ENCODE assay signal across 11 mouse cellular contexts in genomic region chr15:94379425-94379824, GRCm38 (mm10).
A peak's percentile ranks its signal among the peaks of the same experiment; 100 is the strongest.
DNase-seq lines count a peak whose midpoint lies in the region; TF ChIP-seq lines count a peak whose summit lies in the region.
"Had no signal": no experiment of that assay in that cellular context is flagged by ENCODE, and none has a peak within 500 bp of the region (broad histone marks: within the 10 kb centered on the region; RNA-seq: fewer than 3 reads in every experiment).

No protein-coding gene starts in this region.

- no peaks in the 10 kb centered on the region for H3K36me3 ChIP-seq in heart, adult 2 months (ENCODE audit: control insufficient read depth, insufficient read depth, low read length)
- H3K36me3 ChIP-seq: heart, embryonic 15.5 days; stomach, embryonic 15.5 days had no signal

- H3K9ac ChIP-seq in heart, adult 2 months (ENCODE audit: low read depth, low read length), result no peak overlapping the region
- H3K9ac ChIP-seq: forebrain, embryonic 13.5 days; heart, embryonic 15.5 days; stomach, embryonic 15.5 days had no signal

- H3K27me3 ChIP-seq in heart, adult 2 months (ENCODE audit: control insufficient read depth, insufficient read depth, low read length), result no peaks in the 10 kb centered on the region
- H3K27me3 ChIP-seq: forebrain, embryonic 13.5 days; heart, embryonic 15.5 days; stomach, embryonic 15.5 days had no signal

- peak; percentile 57 for TF ChIP-seq CTCF in heart, adult 2 months (IDR thresholded peaks at IDR 0.05)
- peak; percentile 29; the same call in 1 of the 2 replicates for TF ChIP-seq CTCF in lung, adult 2 months (IDR thresholded peaks at IDR 0.05; ENCODE audit: insufficient read depth, low read length)

- no peak for TF ChIP-seq EP300 in heart, adult 2 months (IDR thresholded peaks at IDR 0.05; ENCODE audit: insufficient read depth, low read depth, low read length)

- DNase-seq in heart, adult 2 months, result no peak
- no peak for DNase-seq in heart, adult 11 months
- DNase-seq in lung, adult 2 months, result peak; percentile 9
- DNase-seq in lung, postnatal 4 days, result no peak
- DNase-seq in adrenal gland, postnatal 10 days, result peak; percentile 11
- DNase-seq in thymus, postnatal 0 days (ENCODE audit: low spot score), result peak; percentile 9
- DNase-seq in frontal cortex, postnatal 14 days (ENCODE audit: low spot score in 2 of 2), result no peak
- no peak for DNase-seq in yolk sac, embryonic 10.5 days (ENCODE audit: low spot score)

- 85% methylated on average over 7 of the region's 9 CpGs for WGBS in heart, adult 2 months
- 89% methylated on average over 7 of the region's 9 CpGs for WGBS in lung, adult 2 months

- intact Hi-C loops in heart, adult 2 months (cut with DNase I), result no loop called here

- TF ChIP-seq POLR2A in heart, adult 2 months (IDR thresholded peaks at IDR 0.05; ENCODE audit: insufficient read depth, low read depth, low read length), result no peak
- no peak for TF ChIP-seq POLR2A in lung, adult 2 months (IDR thresholded peaks at IDR 0.05; ENCODE audit: borderline replicate concordance, extremely low read depth, low read depth, low read length)

- no peak overlapping the region for H3K27ac ChIP-seq in heart, adult 2 months
- H3K27ac ChIP-seq: forebrain, embryonic 13.5 days; heart, embryonic 15.5 days; stomach, embryonic 15.5 days had no signal

- H3K4me3 ChIP-seq in heart, adult 2 months, result no peak overlapping the region
- no peak overlapping the region for H3K4me3 ChIP-seq in lung, adult 2 months (replicated peaks; ENCODE audit: extremely low read depth, low read depth, low read length)
- H3K4me3 ChIP-seq: forebrain, embryonic 13.5 days; heart, embryonic 15.5 days; stomach, embryonic 15.5 days had no signal

- no peaks in the 10 kb centered on the region for H3K79me2 ChIP-seq in heart, adult 2 months (replicated peaks; ENCODE audit: control insufficient read depth, insufficient read depth, low read length)

- H3K4me1 ChIP-seq in heart, adult 2 months (ENCODE audit: control insufficient read depth, insufficient read depth, low read length), result no peaks in the 10 kb centered on the region
- H3K4me1 ChIP-seq in lung, adult 2 months (ENCODE audit: control insufficient read depth, insufficient read depth, low read length), result no peaks in the 10 kb centered on the region
- H3K4me1 ChIP-seq: forebrain, embryonic 13.5 days; heart, embryonic 15.5 days; stomach, embryonic 15.5 days had no signal

Comparison
In these comparisons a context has a peak if more than half of its experiments do, and no peak if none do; other contexts are left out.
1. DNase-seq: peak in lung, adult 2 months (single experiment), adrenal gland, postnatal 10 days (single experiment) and thymus, postnatal 0 days (single experiment); none in heart, adult 2 months (0 of 2), heart, adult 11 months (single experiment), lung, postnatal 4 days (0 of 2), frontal cortex, postnatal 14 days (0 of 2) and yolk sac, embryonic 10.5 days (single experiment).